Mouse (Mus musculus): ENCODE measurements at regions not wholly inside any gene's neighbourhood (a gene's known extent, or its start where the extent isn't known, plus 50 kb on each side); places are given as distances from the start of the nearest gene placed in this dataset.

GRCm38 (mm10) chr1:128695936-128696335 lies 103.8 kb upstream of the Cxcr4 start:
- ATAC-seq (replicated peaks; ENCODE audit: low FRiP score, low TSS enrichment, poor library complexity, severe bottlenecking) = no peak

- ATAC-seq (replicated peaks; ENCODE audit: low FRiP score, low TSS enrichment, poor library complexity, severe bottlenecking) = no peak
These were observed 100.7 kb upstream of the Cxcr4 start for GRCm38 (mm10) chr1:128692799-128693198.

- no peak for ATAC-seq (replicated peaks; ENCODE audit: low FRiP score, low TSS enrichment, poor library complexity, severe bottlenecking)
These were observed 100.2 kb upstream of the Cxcr4 start for GRCm38 (mm10) chr1:128692313-128692712.

- no peak for ATAC-seq (replicated peaks; ENCODE audit: low FRiP score, low TSS enrichment, poor library complexity, severe bottlenecking)
These were observed 95.3 kb upstream of the Cxcr4 start for GRCm38 (mm10) chr1:128687236-128687927.

GRCm38 (mm10) chr1:128685467-128686137 lies 93.5 kb upstream of the Cxcr4 start:
- ATAC-seq (replicated peaks; ENCODE audit: low FRiP score, low TSS enrichment, poor library complexity, severe bottlenecking) = no peak

GRCm38 (mm10) chr1:128682942-128683341 lies 90.8 kb upstream of the Cxcr4 start:
- no peak for ATAC-seq (replicated peaks; ENCODE audit: low FRiP score, low TSS enrichment, poor library complexity, severe bottlenecking)

- peak; percentile 75 for ATAC-seq (replicated peaks; ENCODE audit: low FRiP score, low TSS enrichment, poor library complexity, severe bottlenecking)
These were observed 89.2 kb upstream of the Cxcr4 start for GRCm38 (mm10) chr1:128681261-128681660.

GRCm38 (mm10) chr1:128680538-128680937 lies 88.4 kb upstream of the Cxcr4 start:
- no peak for ATAC-seq (replicated peaks; ENCODE audit: low FRiP score, low TSS enrichment, poor library complexity, severe bottlenecking)

- no peak for ATAC-seq (replicated peaks; ENCODE audit: low FRiP score, low TSS enrichment, poor library complexity, severe bottlenecking)
These were observed 87.9 kb upstream of the Cxcr4 start for GRCm38 (mm10) chr1:128680012-128680411.

- ATAC-seq (replicated peaks; ENCODE audit: low FRiP score, low TSS enrichment, poor library complexity, severe bottlenecking) = no peak
These were observed 87.2 kb upstream of the Cxcr4 start for GRCm38 (mm10) chr1:128679005-128679980.

- ATAC-seq (replicated peaks; ENCODE audit: low FRiP score, low TSS enrichment, poor library complexity, severe bottlenecking) = no peak
These were observed 83.4 kb upstream of the Cxcr4 start for GRCm38 (mm10) chr1:128675538-128675937.

- no peak for ATAC-seq (replicated peaks; ENCODE audit: low FRiP score, low TSS enrichment, poor library complexity, severe bottlenecking)
These were observed 80.2 kb upstream of the Cxcr4 start for GRCm38 (mm10) chr1:128672306-128672705.

- ATAC-seq (replicated peaks; ENCODE audit: low FRiP score, low TSS enrichment, poor library complexity, severe bottlenecking) = no peak
These were observed 79.4 kb upstream of the Cxcr4 start for GRCm38 (mm10) chr1:128671495-128671894.

- no peak for ATAC-seq (replicated peaks; ENCODE audit: low FRiP score, low TSS enrichment, poor library complexity, severe bottlenecking)
These were observed 78.9 kb upstream of the Cxcr4 start for GRCm38 (mm10) chr1:128671016-128671415.

GRCm38 (mm10) chr1:128669241-128669666 lies 77.2 kb upstream of the Cxcr4 start:
- ATAC-seq (replicated peaks; ENCODE audit: low FRiP score, low TSS enrichment, poor library complexity, severe bottlenecking) = no peak

GRCm38 (mm10) chr1:128668718-128669117 lies 76.6 kb upstream of the Cxcr4 start:
- ATAC-seq (replicated peaks; ENCODE audit: low FRiP score, low TSS enrichment, poor library complexity, severe bottlenecking) = peak; percentile 57

GRCm38 (mm10) chr1:128667121-128667762 lies 75.1 kb upstream of the Cxcr4 start:
- no peak for ATAC-seq (replicated peaks; ENCODE audit: low FRiP score, low TSS enrichment, poor library complexity, severe bottlenecking)

GRCm38 (mm10) chr1:128663207-128663606 lies 71.1 kb upstream of the Cxcr4 start:
- ATAC-seq (replicated peaks; ENCODE audit: low FRiP score, low TSS enrichment, poor library complexity, severe bottlenecking) = no peak

- no peak for ATAC-seq (replicated peaks; ENCODE audit: low FRiP score, low TSS enrichment, poor library complexity, severe bottlenecking)
These were observed 67.8 kb upstream of the Cxcr4 start for GRCm38 (mm10) chr1:128659857-128660256.

GRCm38 (mm10) chr1:128658802-128659201 lies 66.7 kb upstream of the Cxcr4 start:
- no peak for ATAC-seq (replicated peaks; ENCODE audit: low FRiP score, low TSS enrichment, poor library complexity, severe bottlenecking)

All from megakaryocyte-erythroid progenitor cell, adult 5-6 weeks (primary cell).